Mouse (Mus musculus): ENCODE measurements around the gene Gm7682.

Gm7682 gene

GRCm38 (mm10) chr5:94445484-94445883 lies at the start of gene Gm7682:
Gm7682 (plus strand) TSS chr5:94445784.
- WGBS = no CpG with 5 or more reads among the region's 3 CpGs

Measured in cerebral cortex, adult 2 months (tissue).